Mouse (Mus musculus): ENCODE data around the gene Tspan4. TPM values are rescaled to one million over a fixed set of nuclear protein-coding genes. Genes with fewer than 3 reads are reported as not detected.

Tspan4 gene
- total and polyA plus RNA-seq, 2 experiments, result 66.9 to 135 TPM

GRCm38 (mm10) chr7:141478270-141478748 lies 3.3 kb downstream of the Tspan4 start:
- TF ChIP-seq POLR2A (IDR thresholded peaks at IDR 0.05; ENCODE audit: extremely low read depth, insufficient read depth, low read length), result no peak
- TF ChIP-seq CTCF (IDR thresholded peaks at IDR 0.05; ENCODE audit: low read depth, low read length), result no peak
- H3K27ac ChIP-seq (replicated peaks; ENCODE audit: insufficient read depth, low read depth, low read length), result 0 out of 2 replicates have a peak overlapping the region, but pooled peaks have one; percentile 92
- H3K4me1 ChIP-seq (ENCODE audit: control insufficient read depth, insufficient read depth, low read length), result peaks cover 30% of the 10 kb centered on the region
- no peak for DNase-seq (ENCODE audit: extremely low read depth, low read depth, low spot score)
- peaks cover 39% of the 10 kb centered on the region for H3K79me2 ChIP-seq (ENCODE audit: control insufficient read depth, insufficient read depth, low read length)
- H3K4me3 ChIP-seq (ENCODE audit: insufficient read depth, low read depth, low read length), result no peak overlapping the region
- H3K27me3 ChIP-seq (ENCODE audit: control insufficient read depth, insufficient read depth, low read length), result no peaks in the 10 kb centered on the region
- 55% methylated on average over 5 of the region's 5 CpGs for WGBS
- 0 out of 2 replicates have a peak overlapping the region, but pooled peaks have one; percentile 6 for H3K9ac ChIP-seq (ENCODE audit: low read depth, low read length)
- no peaks in the 10 kb centered on the region for H3K36me3 ChIP-seq (ENCODE audit: control insufficient read depth, insufficient read depth, low read length)

GRCm38 (mm10) chr7:141480842-141481497 lies 5.9 kb downstream of the Tspan4 start:
- DNase-seq (ENCODE audit: extremely low read depth, low read depth, low spot score), result peak; percentile 61
- Histone ChIP-seq H3K4me3 (ENCODE audit: insufficient read depth, low read depth, low read length) (no peak overlapping the region), H3K79me2 (ENCODE audit: control insufficient read depth, insufficient read depth, low read length) (peaks cover 29% of the 10 kb centered on the region), H3K27ac (replicated peaks; ENCODE audit: insufficient read depth, low read depth, low read length) (no peak overlapping the region), H3K4me1 (ENCODE audit: control insufficient read depth, insufficient read depth, low read length) (peaks cover 18% of the 10 kb centered on the region), H3K9ac (ENCODE audit: low read depth, low read length) (no peak overlapping the region), H3K27me3 (ENCODE audit: control insufficient read depth, insufficient read depth, low read length) (no peaks in the 10 kb centered on the region), H3K36me3 (ENCODE audit: control insufficient read depth, insufficient read depth, low read length) (peaks cover 3% of the 10 kb centered on the region; the same call in 1 of the 2 replicates)
- WGBS, result 20% methylated on average over 10 of the region's 10 CpGs
- TF ChIP-seq POLR2A (IDR thresholded peaks at IDR 0.05; ENCODE audit: extremely low read depth, insufficient read depth, low read length), result no peak
- TF ChIP-seq CTCF (IDR thresholded peaks at IDR 0.05; ENCODE audit: low read depth, low read length), result peak; percentile 99

DNA sequence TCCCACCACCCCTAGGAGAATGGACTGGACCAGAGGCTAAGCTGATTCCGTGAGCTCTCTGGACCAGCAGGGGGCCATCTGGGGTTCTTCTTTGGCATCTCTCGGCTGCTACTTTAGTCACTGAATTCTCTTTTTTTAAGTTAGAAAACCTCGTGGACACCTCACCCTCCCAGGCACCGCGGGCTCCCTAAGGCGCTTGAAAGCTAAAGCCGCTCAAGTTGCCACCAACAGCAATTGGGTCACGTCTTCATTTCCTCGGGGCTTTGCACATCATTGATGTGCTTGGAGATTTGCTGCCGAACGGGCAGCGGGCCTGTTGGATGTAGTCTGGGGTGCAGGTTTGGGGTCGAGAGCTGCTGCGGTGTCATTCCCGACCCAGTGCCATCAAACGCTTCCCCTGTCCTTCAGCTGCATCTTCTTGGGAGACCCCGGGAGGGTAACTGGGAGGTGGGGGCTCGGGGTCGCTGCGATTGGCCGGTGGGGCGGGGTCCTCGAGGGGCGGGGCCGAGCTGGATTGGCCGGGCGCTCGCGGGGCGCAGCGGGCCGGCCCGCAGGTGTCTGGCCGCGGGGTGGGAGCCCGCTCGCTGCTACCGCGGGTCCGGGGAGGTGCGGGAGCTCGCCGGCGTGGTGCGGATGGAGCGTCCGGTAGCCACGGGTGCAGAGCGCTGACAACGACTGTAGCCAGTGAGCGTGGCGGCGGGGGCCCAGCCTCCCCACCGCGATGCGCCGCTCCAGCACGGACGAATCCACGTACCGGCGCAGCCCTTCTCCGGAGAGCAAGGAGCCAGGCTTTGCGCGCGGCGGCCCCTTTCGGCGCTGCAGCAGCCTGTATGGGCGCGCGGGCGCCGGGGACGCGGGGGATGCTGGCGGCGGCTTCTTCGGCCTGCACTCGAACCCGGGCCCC lies 6.7 kb downstream of the Tspan4 start:
- 20% methylated on average over 81 of the region's 81 CpGs for WGBS
- TF ChIP-seq CTCF (IDR thresholded peaks at IDR 0.05; ENCODE audit: low read depth, low read length), result peak; percentile 33; the same call in 1 of the 2 replicates
- no peak for TF ChIP-seq POLR2A (IDR thresholded peaks at IDR 0.05; ENCODE audit: extremely low read depth, insufficient read depth, low read length)
- H3K4me3 ChIP-seq (ENCODE audit: insufficient read depth, low read depth, low read length), result peak overlapping the region; percentile 30; the same call in 1 of the 2 replicates
- H3K9ac ChIP-seq (ENCODE audit: low read depth, low read length), result peak overlapping the region; percentile 30
- H3K79me2 ChIP-seq (ENCODE audit: control insufficient read depth, insufficient read depth, low read length), result peaks cover 29% of the 10 kb centered on the region
- H3K27me3 ChIP-seq (ENCODE audit: control insufficient read depth, insufficient read depth, low read length), result no peaks in the 10 kb centered on the region
- H3K27ac ChIP-seq (replicated peaks; ENCODE audit: insufficient read depth, low read depth, low read length), result no peak overlapping the region
- peaks cover 18% of the 10 kb centered on the region for H3K4me1 ChIP-seq (ENCODE audit: control insufficient read depth, insufficient read depth, low read length)
- DNase-seq (ENCODE audit: extremely low read depth, low read depth, low spot score), result no peak
- peaks cover 8% of the 10 kb centered on the region for H3K36me3 ChIP-seq (ENCODE audit: control insufficient read depth, insufficient read depth, low read length)

- Histone ChIP-seq H3K79me2 (ENCODE audit: control insufficient read depth, insufficient read depth, low read length) (peaks cover 25% of the 10 kb centered on the region), H3K27ac (replicated peaks; ENCODE audit: insufficient read depth, low read depth, low read length) (no peak overlapping the region), H3K9ac (ENCODE audit: low read depth, low read length) (no peak overlapping the region), H3K27me3 (ENCODE audit: control insufficient read depth, insufficient read depth, low read length) (no peaks in the 10 kb centered on the region), H3K4me1 (ENCODE audit: control insufficient read depth, insufficient read depth, low read length) (peaks cover 13% of the 10 kb centered on the region), H3K36me3 (ENCODE audit: control insufficient read depth, insufficient read depth, low read length) (peaks cover 10% of the 10 kb centered on the region), H3K4me3 (ENCODE audit: insufficient read depth, low read depth, low read length) (no peak overlapping the region)
- 79% methylated on average over 11 of the region's 11 CpGs for WGBS
- DNase-seq (ENCODE audit: extremely low read depth, low read depth, low spot score), result no peak
- TF ChIP-seq CTCF (IDR thresholded peaks at IDR 0.05; ENCODE audit: low read depth, low read length) (no peak), POLR2A (IDR thresholded peaks at IDR 0.05; ENCODE audit: extremely low read depth, insufficient read depth, low read length) (no peak)
These were observed 7.5 kb downstream of the Tspan4 start for GRCm38 (mm10) chr7:141482531-141483024.

- H3K79me2 ChIP-seq (ENCODE audit: control insufficient read depth, insufficient read depth, low read length), result peaks cover 19% of the 10 kb centered on the region
- 81% methylated on average over 6 of the region's 6 CpGs for WGBS
- H3K36me3 ChIP-seq (ENCODE audit: control insufficient read depth, insufficient read depth, low read length), result peaks cover 10% of the 10 kb centered on the region
- no peaks in the 10 kb centered on the region for H3K27me3 ChIP-seq (ENCODE audit: control insufficient read depth, insufficient read depth, low read length)
- H3K4me1 ChIP-seq (ENCODE audit: control insufficient read depth, insufficient read depth, low read length), result peaks cover 10% of the 10 kb centered on the region
- no peak overlapping the region for H3K27ac ChIP-seq (replicated peaks; ENCODE audit: insufficient read depth, low read depth, low read length)
- DNase-seq (ENCODE audit: extremely low read depth, low read depth, low spot score), result no peak
- no peak overlapping the region for H3K4me3 ChIP-seq (ENCODE audit: insufficient read depth, low read depth, low read length)
- TF ChIP-seq CTCF (IDR thresholded peaks at IDR 0.05; ENCODE audit: low read depth, low read length), result no peak
- TF ChIP-seq POLR2A (IDR thresholded peaks at IDR 0.05; ENCODE audit: extremely low read depth, insufficient read depth, low read length), result no peak
- no peak overlapping the region for H3K9ac ChIP-seq (ENCODE audit: low read depth, low read length)
These were observed 8.1 kb downstream of the Tspan4 start for GRCm38 (mm10) chr7:141483114-141483653.

All from liver, adult 2 months (tissue).